Comparison of ENCODE assay signal across 10 mouse cellular contexts in the genomic region with DNA sequence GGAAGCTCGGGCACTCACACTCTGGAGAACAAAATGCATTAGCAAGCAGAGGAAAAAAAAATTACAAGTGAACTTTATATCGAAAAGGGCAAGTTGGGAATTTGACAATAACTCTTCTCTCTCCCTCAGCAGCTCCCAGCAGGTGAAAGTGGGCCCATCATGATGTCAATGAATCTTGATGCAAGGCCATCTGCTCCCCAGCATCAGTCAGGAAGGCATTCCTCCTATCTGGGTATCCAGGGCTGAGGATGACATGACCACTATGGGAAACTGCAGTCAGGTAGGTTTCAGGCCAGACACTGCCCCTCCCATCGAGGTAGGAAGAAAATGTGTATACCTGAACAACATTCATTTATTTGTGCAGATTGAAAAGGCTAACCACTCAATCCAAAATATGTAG.
"Had no signal": no experiment of that assay in that cellular context is flagged by ENCODE, and none has a peak within 500 bp of the region (broad histone marks: within the 10 kb centered on the region; RNA-seq: fewer than 3 reads in every experiment).

No protein-coding gene starts in this region.

- DNase-seq: lung, adult 2 months; lung, postnatal 14 days; lung, postnatal 36 days; right cerebral cortex, postnatal 14 days; thymus, adult 2 months; thymus, postnatal 25 days; thymus, postnatal 4 days had no signal

- ATAC-seq: lung, postnatal 0 days; midbrain, embryonic 13.5 days; midbrain, embryonic 15.5 days had no signal
